Mouse (Mus musculus): ENCODE data around the gene Cubn.

The Cubn gene

DNA sequence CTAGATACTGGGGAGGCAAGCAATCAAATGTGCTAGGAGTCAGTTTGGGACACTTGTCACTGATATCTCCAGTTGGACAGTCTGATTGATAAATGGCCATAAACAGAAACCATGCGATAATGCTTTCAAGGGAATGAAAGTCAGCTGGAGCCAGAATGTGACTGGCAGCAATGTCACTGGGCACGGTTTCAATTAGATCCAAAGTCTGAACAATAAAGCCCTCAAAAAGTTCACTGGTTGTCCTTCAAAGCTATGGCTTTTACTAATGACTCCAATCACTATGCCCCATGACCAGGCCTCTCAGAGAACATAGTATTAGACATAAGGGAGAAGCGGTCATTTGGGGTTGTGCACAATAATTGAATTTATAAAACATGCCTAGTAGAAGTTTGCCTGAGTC, 7.0 kb downstream of the Cubn start:
- no peak for DNase-seq (ENCODE audit: low spot score in 2 of 2)

DNA sequence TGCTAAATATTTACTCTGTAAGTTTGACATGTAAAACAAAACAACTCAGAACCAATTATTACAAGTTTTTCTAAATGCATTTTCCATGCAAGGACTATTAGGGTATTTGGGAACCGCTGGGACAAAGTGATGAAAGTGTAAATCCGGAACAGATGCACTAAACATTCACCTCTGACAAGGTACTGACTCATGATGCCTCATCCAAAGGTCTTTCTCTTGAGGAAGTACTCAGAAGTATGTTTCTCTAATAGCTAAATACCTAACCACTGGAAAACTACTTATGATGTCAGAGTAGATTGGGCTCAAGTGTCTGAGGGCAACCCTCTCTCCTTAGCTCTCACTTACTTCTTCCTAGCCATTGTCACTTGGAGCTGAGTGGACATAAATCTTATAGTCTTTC, 10.9 kb downstream of the Cubn start:
- no peak for DNase-seq (ENCODE audit: low spot score in 2 of 2)

DNA sequence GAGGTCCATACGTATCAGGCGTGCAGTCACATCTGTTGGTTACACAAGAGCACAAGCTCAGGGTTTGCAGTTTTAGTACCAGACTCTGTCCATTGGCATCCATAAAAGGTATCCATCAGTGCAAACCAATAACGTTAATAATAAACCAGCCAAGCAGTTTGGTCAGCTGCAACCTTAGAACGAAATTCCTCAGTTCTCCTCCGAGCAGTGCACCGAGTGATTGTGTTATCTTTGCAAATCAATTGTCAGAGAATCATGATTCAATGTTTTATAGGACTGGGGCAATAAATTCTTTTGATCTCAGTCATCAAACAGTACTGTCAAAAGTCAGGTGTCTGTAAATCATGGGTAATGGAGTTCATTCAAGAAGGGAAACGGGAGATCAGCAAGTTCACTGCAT, 12.4 kb downstream of the Cubn start:
- no peak for DNase-seq (ENCODE audit: low spot score in 2 of 2)

DNA sequence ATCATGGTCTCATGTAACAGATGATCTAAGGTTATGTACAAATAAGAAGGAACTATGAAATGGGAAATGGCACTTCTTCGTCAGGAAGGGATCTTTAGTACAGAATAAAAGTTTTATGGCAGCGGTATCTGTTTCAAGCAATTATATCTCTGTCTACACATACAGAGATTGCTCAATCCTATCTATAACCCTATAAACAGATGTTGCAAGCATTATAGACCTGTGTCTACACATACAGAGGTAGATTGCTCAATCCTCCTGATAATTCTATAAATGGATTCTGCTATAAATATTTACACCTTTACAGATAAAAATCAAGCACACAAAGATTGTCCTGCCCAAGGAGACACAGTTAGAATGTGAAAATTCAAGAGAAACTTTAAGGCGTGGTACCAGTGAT, 21.5 kb downstream of the Cubn start:
- DNase-seq (ENCODE audit: low spot score in 2 of 2) = no peak

DNA sequence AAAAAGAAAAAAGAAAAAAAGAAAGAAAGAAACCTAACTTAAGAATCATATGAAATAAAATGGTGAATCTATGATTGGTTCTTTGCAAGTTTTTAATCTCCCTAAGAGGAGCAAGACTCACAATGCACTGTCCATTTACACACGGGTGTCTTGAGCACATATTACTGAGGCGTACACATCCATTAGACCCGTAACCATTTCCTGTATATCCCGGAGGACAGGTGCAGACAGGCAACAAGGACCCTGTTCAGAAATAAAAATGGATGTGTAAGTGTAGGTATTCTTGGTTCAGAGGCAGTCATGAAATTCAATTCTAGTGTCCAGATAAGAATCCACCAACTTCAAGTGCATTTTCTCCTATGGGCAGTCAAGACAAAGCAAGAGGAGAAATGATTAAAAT, 22.0 kb downstream of the Cubn start:
- DNase-seq (ENCODE audit: low spot score in 2 of 2) = no peak

DNA sequence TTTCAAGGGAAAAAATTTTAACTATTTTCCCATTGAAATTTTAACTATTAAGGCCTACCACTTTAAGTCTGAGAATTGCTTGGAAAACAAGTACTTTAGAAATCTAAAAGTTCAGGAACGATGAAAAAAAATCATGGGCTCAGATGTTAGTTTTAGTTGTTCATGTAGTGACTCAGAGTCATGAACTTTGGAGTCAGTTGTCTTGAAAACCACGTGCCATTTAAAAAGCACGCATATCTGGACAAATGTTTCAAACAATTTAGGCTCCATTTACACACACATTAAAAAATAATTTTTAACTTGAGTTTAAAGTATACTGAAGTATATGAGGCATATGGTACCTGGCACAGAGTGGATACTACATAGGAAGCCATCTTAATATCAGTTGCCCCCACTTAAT, 24.9 kb downstream of the Cubn start:
- DNase-seq (ENCODE audit: low spot score in 2 of 2) = no peak

DNA sequence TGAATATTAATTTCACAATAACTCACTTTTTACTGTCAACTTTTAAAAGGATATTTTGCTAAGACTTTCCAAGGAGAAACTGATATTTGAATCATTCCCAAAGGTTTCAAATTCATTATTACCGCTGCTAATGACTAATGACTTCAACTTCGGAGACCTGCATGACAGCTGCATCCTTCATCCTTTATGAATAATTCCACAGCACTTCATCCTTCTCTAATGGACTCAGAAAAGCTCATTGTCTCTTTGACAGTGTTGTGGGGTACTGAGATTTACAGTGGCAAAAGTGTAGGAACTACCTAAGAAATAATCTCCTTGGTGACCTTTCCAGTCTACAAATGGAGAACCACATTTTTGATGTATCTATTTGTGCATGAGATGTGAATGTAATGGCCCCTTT, 33.5 kb downstream of the Cubn start:
- DNase-seq (ENCODE audit: low spot score in 2 of 2) = no peak

DNA sequence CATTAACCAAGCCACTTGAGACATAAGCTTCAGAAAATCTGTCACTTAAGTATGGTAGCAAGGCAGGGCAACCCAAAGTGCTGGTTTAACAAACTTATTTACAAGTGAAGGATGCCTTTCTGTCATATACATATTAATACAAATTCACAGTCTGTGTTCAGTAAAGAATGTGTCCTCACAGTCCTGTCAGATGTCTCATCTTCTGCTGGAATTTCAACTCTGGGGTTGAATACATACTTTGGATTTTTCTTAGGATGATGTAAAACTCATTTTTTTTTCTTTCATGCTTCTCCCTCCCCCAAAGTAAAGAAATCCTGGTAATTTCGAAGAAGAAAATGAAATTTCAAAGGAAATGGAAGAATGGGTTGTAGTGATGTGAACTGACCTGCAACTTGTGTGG, 34.8 kb downstream of the Cubn start:
- no peak for DNase-seq (ENCODE audit: low spot score in 2 of 2)

DNA sequence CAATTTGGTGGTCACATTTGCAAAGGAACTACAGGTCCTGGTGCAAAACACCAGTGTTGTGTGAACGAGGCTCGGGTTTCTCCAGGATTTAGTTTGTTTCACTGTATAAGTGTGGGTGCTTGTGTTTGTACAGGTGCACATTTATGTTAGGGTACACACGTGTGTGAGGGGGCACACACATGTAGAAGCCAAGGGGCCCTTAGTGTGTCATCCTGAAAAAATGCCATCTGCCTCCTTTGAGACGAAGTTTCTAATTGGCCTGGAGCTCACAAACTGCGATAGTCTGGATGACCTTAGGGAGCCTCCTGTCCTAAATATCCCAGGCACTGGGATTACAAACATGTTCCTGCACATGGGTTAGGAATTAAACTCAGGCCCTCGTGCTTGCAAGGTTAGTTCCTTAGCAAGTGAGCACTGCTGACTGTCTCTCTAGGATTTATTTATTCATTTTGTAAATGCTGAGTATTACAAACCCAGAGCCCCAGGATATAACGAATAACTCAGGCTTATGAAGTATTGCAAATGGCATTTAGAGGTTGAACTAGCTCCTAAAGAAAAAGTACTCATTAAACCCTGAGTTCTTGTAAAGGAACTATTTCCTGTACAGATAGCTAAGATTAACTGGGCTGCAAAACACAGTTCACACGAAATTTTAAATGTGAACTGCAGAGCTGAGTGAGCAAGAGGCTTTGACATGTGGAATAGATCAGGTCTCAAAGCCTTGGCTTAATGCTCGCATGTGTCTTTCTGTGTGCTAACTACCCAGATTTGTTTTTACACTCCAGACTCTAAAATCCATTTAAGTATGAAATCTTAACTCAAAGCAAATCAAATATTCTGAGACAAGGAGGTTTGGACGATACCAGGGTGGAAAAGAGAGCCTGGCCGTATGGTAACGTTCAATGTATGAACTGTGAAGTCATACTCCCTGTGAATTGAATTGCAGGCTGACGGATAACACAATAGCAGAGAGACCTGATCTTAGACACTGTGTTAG, 39.8 kb downstream of the Cubn start:
- no peak for DNase-seq (ENCODE audit: low spot score in 2 of 2)

DNA sequence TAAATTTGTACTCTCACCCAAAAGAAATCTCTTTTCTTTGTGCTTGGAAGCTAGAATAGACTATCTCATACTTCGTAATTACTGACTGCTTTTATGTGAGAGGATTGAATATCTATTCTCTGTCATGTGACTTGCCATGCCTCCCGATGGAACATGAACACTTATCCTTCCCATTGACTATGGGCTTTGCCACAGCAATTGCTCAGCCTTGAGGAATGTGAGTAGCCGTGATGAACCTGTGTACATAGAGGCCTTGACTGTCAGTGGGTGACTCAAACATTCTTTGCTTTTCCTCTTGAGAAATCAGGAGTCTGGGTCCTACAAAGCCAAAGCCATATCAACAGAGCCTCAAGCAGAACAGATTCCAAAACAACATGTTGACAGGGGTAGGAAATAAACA, 40.7 kb downstream of the Cubn start:
- DNase-seq (ENCODE audit: low spot score in 2 of 2) = no peak

DNA sequence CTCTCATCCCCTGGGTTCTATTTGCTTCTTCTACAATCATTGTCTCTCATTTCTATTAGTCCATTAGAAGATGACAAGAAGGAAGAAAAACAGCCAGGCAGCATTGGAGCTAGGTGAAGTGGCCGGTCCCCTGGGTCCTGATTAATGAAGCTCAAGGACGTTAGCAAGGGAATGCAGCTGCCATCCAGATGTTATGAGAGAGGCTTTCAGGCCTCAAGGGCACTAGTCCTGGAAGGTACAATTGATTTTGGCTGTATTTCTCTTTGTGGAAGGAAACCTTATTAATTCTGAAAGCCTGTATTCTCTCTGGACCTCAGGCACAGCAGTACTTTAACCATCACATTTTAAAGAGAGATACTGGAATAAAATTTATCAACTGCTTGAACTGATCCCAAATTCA, 41.1 kb downstream of the Cubn start:
- no peak for DNase-seq (ENCODE audit: low spot score in 2 of 2)

DNA sequence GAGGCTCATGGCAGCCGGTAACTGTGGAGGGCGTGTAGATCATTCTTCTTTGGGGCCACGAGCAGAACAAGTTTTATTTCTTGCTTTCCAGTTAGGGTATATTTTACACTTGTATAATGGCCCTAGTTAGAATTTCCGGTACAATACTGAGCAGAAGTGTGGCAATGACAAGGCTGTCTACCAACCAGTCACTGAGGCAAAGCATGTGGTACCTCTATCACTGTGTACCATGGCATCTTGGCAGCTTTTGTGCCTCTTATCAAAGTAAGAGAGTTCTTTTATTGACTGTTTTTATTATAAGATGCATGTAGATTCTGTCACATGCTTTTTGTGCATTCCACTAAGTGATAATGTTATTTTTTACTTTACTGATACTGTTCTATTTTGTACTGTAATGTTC, 46.5 kb downstream of the Cubn start:
- no peak for DNase-seq (ENCODE audit: low spot score in 2 of 2)

DNA sequence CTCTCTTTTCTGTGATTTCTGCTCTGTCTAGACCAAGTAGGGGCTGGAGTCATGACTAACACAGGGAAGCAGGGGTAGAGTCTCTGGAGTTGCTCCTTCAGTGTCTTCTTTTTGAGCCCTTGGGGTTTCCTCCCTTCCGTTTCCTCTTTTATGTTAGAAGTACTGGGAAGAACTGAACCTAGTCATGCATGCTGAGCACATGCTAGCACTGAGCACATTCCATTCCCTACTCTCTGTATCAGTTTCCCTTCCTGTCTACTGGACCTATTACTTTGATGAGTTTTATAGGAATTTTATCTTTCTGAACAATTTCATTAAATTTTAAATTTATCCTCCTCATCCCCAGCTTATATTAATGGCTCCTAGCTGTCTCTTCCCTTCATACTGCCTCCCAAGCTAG, 52.6 kb downstream of the Cubn start:
- no peak for DNase-seq (ENCODE audit: low spot score in 2 of 2)

DNA sequence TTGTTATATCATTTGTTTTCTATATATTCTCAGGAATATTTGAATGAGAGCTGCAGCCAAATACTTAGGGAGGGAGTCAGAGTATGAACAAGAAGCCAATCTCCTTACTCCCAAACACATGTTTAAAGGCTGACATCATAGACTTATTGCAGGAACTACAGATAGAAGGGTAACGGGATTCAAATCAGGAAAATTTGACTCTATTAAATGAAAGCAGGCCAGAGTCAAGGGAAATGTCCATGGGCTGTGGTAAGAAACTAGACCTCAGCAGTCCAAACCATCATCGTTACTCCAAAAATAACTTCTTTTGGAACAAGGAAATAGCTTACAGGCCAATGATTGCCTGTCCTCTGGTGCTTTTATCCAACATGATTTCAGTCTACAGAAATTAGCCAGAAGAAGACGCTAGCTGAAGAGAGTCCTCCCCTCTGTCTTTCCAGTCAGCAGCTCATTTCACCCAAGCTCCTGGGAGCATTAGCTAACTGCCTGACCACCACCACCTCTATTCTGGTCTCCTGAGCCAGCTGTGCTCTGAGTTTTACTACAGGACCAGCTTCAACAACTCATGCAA, 53.3 kb downstream of the Cubn start:
- no peak for DNase-seq (ENCODE audit: low spot score in 2 of 2)

DNA sequence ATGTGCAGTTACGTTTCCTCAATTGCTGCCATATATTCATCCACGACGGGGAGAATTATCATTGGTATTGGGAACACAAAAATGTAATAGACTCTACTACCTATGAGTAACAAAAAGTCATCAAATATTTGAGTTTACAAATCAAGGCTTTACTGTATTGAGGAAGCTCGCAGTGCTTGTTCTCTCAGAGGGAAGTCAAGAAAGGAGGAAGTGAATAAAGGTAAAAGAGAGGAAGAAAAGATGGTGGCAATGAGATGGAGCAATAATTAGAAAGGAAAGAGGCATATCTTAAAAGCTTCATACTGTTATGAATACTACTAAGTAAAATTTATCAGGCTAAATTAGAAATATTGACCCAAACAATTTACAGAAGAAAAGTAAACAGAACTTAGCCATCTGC, 59.6 kb downstream of the Cubn start:
- no peak for DNase-seq (ENCODE audit: low spot score in 2 of 2)

DNA sequence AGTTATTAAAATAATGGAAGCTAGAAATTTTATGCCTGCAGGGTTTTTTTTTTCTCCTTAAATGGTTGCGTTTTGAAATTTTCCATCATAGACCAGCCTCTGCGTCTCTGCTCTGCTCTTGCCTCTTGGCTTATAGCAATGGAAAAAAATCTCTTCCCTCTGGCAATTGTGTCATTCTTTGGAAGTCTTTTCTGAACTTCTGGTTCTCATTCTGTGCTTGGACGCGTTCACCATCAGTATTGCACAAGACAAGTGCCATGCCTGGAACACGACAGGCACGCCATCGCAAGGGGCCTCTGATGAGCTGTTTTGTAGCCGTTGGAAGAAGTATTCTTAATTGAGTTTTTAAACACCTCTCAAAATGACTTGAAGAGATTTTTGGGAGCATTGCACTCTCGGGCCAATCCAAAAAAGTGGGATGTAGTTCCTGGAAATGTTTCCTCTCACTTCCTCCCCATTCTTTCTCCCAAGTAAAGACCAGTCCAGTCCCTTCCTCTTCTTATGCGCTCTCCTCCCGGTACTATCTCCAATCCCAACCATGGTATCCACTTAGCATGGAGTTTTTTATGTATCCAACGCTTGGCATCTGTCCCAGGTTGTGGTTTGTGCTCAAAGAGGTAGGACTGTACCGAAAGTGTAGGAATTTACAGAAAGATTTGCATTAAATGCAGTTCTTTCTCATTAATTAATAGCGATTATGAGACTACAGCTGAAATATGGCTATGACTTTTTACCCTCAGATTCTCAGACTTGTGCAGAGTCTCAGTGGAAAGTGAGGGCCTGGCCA, 69.4 kb downstream of the Cubn start:
- DNase-seq (ENCODE audit: low spot score in 2 of 2) = no peak

DNA sequence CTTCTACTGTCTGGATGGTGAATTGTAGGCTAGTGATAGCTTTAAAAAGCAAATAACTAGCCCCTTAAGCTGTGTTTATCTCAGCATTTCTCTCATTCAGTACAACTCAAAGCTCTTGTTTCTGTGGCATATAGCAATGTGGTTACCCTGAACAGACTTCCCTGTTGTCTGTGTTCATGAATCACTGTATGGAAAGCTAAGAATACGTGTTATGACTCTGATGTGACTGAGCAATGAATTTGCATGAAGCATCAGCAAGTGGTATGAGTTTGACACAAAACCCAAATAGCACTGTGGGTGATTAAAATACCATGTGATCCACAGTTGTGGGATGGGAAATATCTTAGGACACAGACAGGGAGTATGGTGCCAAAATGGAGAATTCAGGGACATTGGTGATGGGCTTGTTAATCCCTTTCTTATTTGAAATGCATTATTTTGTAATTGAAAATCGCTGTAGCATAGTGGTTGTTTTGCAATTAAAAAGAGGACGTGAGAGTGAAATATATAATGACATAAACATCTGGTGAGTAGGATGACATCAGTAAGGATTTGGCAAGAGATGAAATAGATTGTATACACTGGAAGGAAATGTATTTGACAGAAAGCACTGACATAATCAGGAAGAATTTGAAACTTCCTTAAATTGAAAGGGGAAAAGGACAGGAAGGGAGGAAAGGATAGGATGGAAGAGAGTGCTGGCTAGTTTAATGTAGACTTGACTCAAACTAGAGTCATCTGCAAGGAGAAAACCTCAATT, 74.7 kb downstream of the Cubn start:
- no peak for DNase-seq (ENCODE audit: low spot score in 2 of 2)

DNA sequence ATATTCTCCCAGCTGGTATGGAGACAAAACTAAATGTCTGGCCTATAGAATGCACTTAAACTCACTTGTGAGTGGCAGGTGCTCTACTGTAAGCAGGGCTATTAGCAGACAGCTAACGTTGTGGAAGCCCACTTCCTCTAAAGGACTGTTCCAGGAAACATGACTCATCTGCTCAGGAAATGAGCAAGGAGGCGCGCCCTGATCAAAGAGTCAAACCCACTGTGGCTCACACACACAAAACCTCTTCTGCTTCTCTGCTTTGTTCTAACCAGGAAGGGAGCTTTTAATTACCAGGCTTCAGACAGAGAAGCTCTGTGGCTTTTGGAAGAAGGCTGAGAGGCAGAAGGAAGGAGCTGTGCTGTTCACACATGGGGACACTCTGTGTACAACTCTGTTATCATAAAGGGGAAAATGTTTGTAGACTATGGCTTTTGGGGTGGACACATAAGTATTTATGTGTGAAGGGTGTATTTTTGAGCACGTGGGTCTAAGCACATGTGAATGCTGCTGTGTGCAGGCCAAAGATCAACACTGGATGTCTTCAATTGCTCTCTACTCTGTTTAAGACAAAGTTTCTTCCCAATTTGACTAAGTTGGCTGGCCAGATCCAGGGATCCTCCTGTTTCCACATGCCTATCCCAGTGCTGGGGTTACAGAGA, 78.0 kb downstream of the Cubn start:
- DNase-seq (ENCODE audit: low spot score in 2 of 2) = peak; percentile 55 to 70

DNA sequence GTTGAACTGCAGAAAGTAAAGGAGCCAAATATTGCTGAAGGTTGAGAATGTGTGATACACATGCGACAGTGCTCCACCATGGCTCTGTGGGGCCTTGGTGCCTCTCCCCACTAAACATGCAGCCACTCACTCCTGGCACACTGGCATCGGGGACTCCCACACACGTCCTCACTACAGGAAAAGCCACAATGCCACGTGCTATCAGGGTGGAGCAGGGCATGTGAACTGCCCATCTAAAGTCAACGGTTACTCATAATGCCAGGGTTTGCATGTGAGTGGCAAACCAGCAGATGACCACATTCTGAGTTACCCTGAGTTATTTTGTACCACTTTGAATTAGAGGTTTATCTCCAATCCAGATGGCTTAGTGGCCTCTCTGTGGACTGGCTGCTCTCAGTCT, 81.0 kb downstream of the Cubn start:
- DNase-seq (ENCODE audit: low spot score in 2 of 2) = no peak

DNA sequence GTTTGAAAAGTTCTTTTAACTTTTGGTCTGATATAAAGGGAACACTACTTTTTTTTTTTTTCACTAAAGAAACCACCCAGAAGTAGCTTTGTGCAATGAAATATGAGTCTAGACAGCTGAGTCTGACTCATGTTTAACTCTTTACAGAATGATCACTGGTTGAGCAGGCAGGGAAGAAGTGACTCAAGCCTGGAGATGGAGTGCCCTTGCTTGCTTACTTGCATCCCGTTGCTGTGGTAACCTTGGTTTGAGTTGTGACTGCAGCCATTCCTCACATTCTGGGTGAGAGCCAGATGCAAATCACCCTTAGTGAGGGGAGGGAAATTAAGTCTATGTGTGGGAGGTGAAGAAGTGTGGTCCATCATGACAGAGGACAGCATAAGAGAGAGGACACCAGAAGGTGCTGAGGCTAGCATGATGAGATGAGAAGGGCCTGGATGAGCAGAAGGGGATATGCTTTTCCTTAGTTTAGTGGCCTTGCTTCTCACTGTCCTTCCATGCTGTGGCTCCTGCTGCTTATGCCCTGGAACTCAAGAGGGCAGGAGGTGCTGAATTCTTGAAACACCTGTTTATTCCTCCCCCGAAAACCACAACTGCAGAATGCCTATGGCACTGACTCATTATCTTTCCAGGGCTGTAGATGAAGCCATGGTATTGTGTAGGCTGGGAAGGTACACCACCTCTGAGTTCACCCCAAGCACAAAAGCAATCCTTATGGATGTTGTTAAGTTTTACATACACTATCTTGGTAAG, 81.7 kb downstream of the Cubn start:
- DNase-seq (ENCODE audit: low spot score in 2 of 2) = no peak

DNA sequence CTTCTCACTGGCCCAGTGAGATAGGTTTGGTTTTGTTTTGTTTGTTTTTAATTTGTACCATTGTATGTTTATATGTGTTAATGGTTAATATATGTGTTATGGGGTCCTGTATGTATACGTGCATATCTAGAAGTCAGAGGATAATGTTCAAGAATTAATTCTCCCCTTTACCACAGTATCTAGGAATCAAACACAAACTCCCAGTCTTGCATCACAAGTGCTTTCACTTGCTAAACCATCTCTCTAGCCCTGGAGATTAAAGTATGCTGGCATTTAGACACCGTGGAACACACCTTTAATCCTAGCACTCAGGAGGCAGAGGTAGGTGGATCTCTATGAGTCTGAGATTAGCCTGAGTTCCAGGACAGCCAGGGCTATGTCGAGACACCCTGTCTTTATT, 83.3 kb downstream of the Cubn start:
- DNase-seq (ENCODE audit: low spot score in 2 of 2) = no peak
